Mouse (Mus musculus) heart, postnatal 36 days (tissue): ENCODE data around the gene Tbc1d5. TPM values are rescaled to one million over a fixed set of nuclear protein-coding genes. Genes with fewer than 3 reads are reported as not detected.

ENCODE experiments used
- DNase-seq, 2 experiments: peaks; one replicate each; pipeline ENCODE4 v3.0.0; 2021 to 2022
- intact Hi-C: fragments of 180-260 bp; cut with DNase I; formaldehyde crosslinking; loops from one replicate; pipeline ENCODE4 v1.15.1; 2025
- total RNA-seq, 2 experiments: library from RNA; stranded (reverse); gene quantifications; 2 replicates each; pipeline ENCODE4 v1.2.3; 2021

The Tbc1d5 gene
- total RNA-seq, 2 experiments from 2014 or later: 18.6 to 19.4 TPM

GRCm38 (mm10) chr17:50688135-50688534 lies 491.0 kb downstream of the Tbc1d5 start:
- DNase-seq: no peak
- intact Hi-C loops: no loop called here

- intact Hi-C loops: no loop called here
- no peak for DNase-seq
Measured at GRCm38 (mm10) chr17:50687670-50688069, 491.5 kb downstream of the Tbc1d5 start.

GRCm38 (mm10) chr17:50684960-50685645 lies 494.0 kb downstream of the Tbc1d5 start:
- intact Hi-C loops: no loop called here

More at GRCm38 (mm10) chr17:50684960-50685645, 494.0 kb downstream of the Tbc1d5 start:
- DNase-seq: no peak
